Mouse (Mus musculus): Measurements from ENCODE around the gene Ripor3. TPM values are rescaled to one million over a fixed set of nuclear protein-coding genes. Genes with fewer than 3 reads are reported as not detected.

Ripor3 gene
- polyA plus RNA-seq, 1 experiment from 2014 or later, result 0.86 TPM

DNA sequence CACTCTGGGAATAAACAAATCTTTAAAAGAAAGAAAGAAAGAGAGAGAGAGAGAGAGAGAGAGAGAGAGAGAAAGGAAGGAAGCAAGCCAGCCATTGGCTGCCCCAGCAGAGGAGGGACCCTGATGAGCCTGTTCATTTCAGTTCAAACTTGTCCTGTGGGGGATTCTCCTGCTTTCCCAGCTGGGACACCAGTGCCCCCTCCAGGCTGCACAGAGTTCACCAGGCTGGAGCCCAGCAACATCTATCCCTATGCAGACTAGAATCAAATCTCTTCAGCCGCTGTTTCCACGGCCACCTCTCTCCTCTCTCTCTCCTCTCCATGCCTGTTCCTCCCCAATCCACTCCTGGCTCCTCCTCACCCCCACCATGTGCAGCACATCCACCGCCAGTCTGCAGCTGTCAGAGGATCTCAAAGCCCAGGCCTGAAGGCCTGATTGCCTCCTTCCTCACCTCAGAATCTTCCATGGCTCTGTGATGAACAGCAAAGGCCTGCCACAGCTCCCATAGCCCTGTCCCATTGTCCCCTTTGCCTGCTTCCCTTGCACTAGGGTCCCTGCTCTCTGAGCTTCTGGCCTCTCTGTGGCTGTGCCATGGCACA lies 11.2 kb downstream of the Ripor3 start:
- no peak overlapping the region for H3K4me3 ChIP-seq
- H3K4me1 ChIP-seq, result peaks cover 4% of the 10 kb centered on the region; the same call in 1 of the 2 replicates
- no peaks in the 10 kb centered on the region for H3K36me3 ChIP-seq
- no peak overlapping the region for H3K27ac ChIP-seq (replicated peaks)
- H3K27me3 ChIP-seq (ENCODE audit: low read depth, poor library complexity, severe bottlenecking), result no peaks in the 10 kb centered on the region
- 63% methylated on average over 3 of the region's 3 CpGs for WGBS
- no peak for DNase-seq (ENCODE audit: low spot score)
- no peaks in the 10 kb centered on the region; the same call in 1 of the 2 replicates for H3K9me3 ChIP-seq (replicated peaks)

DNA sequence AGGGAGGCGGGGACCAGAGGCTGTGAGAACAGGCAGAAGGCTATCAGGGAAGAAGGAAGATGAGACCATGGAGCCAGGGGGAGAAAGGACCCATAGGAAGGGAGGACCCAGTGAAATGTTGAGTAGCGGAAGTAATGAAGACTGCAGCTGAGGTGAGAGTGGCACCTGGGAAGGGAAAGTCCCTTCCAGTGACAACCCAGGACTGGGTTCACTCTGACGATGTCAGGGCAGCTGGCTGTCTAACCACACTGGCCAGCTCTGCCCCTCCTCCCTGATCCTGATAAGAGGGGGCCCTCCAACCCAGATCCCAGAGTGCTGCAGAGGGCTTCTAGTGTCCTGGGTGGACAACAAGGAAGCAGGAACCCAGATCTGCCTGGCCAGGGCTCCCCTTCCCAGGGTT lies 12.9 kb downstream of the Ripor3 start:
- peaks cover 2% of the 10 kb centered on the region; the same call in 1 of the 2 replicates for H3K4me1 ChIP-seq
- H3K27ac ChIP-seq (replicated peaks), result no peak overlapping the region
- no peaks in the 10 kb centered on the region; the same call in 1 of the 2 replicates for H3K9me3 ChIP-seq (replicated peaks)
- DNase-seq (ENCODE audit: low spot score), result no peak
- no peaks in the 10 kb centered on the region for H3K27me3 ChIP-seq (ENCODE audit: low read depth, poor library complexity, severe bottlenecking)
- H3K4me3 ChIP-seq, result no peak overlapping the region
- WGBS, result 80% methylated on average over 3 of the region's 3 CpGs
- no peaks in the 10 kb centered on the region for H3K36me3 ChIP-seq

DNA sequence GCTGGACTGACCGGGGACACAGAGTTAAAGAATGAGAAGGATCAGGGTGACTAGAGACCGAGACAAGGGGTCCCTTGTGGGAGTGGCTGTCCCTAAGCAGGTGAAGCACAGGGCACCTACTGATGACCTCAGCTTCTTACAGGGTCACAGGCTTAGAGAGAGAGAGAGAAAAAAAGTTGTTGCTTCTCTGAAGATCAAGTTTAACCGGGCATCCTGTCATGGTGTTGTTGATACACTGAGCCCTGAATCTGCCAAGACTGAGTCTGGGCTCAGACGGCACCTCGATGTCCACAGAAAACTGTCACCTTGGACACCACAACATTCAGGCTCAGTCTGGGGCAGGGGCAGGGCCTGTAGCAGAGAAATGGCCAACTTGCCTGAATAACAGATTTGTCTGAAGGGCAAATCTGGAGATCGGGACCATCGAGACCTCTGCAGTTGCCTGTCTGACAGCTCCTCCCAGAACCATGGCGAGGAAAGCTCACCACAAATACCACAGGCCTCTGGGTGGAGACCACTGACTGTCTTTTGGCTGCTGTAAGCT lies 13.7 kb downstream of the Ripor3 start:
- DNase-seq (ENCODE audit: low spot score), result no peak
- no peak overlapping the region for H3K4me3 ChIP-seq
- 62% methylated on average over 8 of the region's 8 CpGs for WGBS
- no peaks in the 10 kb centered on the region; the same call in 1 of the 2 replicates for H3K9me3 ChIP-seq (replicated peaks)
- H3K36me3 ChIP-seq, result no peaks in the 10 kb centered on the region
- no peaks in the 10 kb centered on the region for H3K4me1 ChIP-seq
- no peaks in the 10 kb centered on the region for H3K27me3 ChIP-seq (ENCODE audit: low read depth, poor library complexity, severe bottlenecking)
- no peak overlapping the region for H3K27ac ChIP-seq (replicated peaks)

DNA sequence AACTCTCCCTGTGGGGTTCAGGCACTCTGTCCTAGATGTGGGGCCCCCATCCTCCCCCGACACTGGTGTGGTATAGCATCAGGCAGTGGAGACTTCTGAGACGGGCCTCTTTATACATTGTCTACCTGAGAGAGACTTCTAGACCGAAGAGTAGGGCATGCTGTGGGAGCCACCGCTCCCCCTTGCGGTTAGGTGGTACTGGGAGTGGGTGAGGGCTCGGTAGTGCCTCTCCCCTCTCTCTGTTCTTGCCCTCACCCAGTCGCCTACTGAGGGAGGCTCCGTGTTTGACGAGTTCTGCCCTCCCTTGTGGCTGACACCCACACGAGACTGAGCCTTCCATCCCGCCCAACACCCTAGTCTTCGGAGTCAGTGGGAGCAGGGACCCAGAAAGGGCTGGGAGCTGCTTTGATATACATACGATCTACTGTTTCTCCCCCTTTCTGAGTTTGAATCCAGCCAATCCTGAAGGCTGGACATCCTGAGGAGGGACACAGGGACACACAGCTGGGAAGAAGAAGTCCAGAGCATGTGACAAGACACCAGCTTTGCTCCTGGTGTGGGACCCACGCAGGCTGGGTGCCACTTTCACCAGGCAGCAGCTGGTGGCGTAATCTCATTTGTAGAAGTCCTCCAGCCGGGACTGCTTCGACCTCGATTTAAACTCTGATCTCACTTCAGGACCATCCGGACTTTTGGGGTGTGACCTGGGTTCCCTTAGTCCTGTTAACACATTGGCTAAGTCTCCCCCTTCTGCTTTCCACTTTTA lies 14.4 kb downstream of the Ripor3 start:
- Histone ChIP-seq H3K4me3 (no peak overlapping the region), H3K27me3 (ENCODE audit: low read depth, poor library complexity, severe bottlenecking) (no peaks in the 10 kb centered on the region), H3K27ac (replicated peaks) (no peak overlapping the region), H3K36me3 (no peaks in the 10 kb centered on the region), H3K4me1 (no peaks in the 10 kb centered on the region), H3K9me3 (replicated peaks) (no peaks in the 10 kb centered on the region; the same call in 1 of the 2 replicates)
- no peak for DNase-seq (ENCODE audit: low spot score)
- 65% methylated on average over 19 of the region's 19 CpGs for WGBS

DNA sequence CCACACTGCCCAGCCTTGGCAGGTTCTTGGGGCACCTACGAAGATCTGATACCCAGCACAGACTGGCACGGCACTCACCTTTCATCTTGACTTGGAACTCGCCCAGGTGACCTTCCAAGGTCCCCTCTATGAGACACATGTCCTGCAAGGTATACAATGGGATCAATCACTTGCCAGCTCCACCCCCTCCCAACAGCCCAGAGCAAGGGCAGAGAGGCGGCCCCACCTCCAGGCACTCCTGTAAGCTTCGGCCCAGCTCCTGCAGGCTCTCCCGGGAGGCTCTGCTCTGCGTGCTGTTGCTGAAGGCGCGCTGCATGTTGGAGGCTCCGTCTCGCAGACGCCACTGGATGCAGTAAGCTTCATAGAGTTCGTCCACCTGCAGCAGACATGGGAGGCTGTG lies 17.2 kb downstream of the Ripor3 start:
- DNase-seq (ENCODE audit: low spot score), result no peak
- H3K9me3 ChIP-seq (replicated peaks), result no peaks in the 10 kb centered on the region
- H3K36me3 ChIP-seq, result no peaks in the 10 kb centered on the region
- 67% methylated on average over 13 of the region's 13 CpGs for WGBS
- no peaks in the 10 kb centered on the region for H3K4me1 ChIP-seq
- H3K27ac ChIP-seq (replicated peaks), result no peak overlapping the region
- no peak overlapping the region for H3K4me3 ChIP-seq
- H3K27me3 ChIP-seq (ENCODE audit: low read depth, poor library complexity, severe bottlenecking), result no peaks in the 10 kb centered on the region

DNA sequence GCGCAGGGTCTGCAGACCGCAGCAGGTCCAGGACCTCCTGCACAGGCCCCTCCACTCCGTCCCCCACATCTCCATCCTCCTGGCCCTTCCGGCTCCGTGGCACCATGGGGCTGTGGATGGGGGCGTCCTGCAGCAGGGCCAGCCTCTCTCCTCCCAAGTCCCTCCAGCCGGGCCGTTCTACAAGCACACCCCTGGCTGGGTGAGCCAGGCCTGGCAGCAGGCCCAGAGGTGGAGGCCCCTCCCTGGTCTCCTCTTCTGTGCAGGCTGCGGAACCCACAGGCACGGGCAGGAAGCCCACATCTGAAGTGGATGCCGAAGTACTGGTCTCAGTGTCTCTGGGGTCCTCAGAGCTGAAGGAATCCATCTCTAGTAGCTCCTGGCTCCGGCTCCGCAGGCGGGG lies 21.1 kb downstream of the Ripor3 start:
- H3K9me3 ChIP-seq (replicated peaks), result no peaks in the 10 kb centered on the region
- peaks cover 8% of the 10 kb centered on the region for H3K4me1 ChIP-seq
- H3K36me3 ChIP-seq, result no peaks in the 10 kb centered on the region
- no peak for DNase-seq (ENCODE audit: low spot score)
- 0 out of 2 replicates have a peak overlapping the region, but pooled peaks have one; percentile 1 for H3K27ac ChIP-seq (replicated peaks)
- 79% methylated on average over 14 of the region's 14 CpGs for WGBS
- no peak overlapping the region for H3K4me3 ChIP-seq
- H3K27me3 ChIP-seq (ENCODE audit: low read depth, poor library complexity, severe bottlenecking), result no peaks in the 10 kb centered on the region

DNA sequence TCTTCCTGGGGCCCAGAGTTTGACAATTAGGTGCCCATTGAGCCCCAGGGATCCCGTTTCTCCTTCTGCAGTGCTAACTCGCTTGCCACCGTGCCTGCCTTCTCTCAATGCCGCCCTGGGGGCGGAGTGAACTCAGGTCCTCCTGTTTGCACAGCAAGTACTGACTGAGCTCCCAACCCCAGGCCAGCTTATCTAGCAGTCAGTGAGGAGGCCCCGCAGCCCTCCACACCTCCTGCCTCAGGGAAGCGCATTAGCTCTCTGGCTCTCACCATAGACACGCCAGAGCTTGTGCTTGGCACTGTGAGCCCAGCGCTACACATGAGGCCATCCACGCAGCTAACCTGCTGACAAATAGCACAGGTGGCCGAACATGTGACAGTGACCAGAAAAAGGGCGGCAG lies 22.8 kb downstream of the Ripor3 start:
- DNase-seq (ENCODE audit: low spot score), result no peak
- Histone ChIP-seq H3K27ac (replicated peaks) (no peak overlapping the region), H3K27me3 (ENCODE audit: low read depth, poor library complexity, severe bottlenecking) (no peaks in the 10 kb centered on the region), H3K4me1 (peaks cover 14% of the 10 kb centered on the region), H3K36me3 (no peaks in the 10 kb centered on the region), H3K4me3 (no peak overlapping the region), H3K9me3 (replicated peaks) (no peaks in the 10 kb centered on the region)
- 67% methylated on average over 12 of the region's 12 CpGs for WGBS

DNA sequence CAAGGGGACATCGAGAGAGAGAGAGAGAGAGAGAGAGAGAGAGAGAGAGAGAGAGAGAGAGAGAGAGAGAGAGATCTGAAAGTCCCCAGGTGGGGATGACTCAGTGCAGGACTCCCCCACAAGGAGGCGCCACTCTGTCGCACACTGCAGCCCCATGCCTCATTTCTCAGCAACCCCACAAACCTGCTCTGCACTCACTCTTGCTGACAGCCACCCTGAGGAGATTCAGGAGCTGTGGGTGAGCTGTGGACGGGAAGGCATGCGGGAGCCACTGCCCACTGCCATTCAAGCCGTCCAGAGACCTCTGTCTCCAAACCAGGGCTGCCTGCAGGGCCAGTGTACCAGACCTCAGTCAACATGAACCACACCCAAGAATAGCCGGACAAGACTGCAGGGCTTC lies 23.7 kb downstream of the Ripor3 start:
- Histone ChIP-seq H3K9me3 (replicated peaks) (no peaks in the 10 kb centered on the region), H3K27me3 (ENCODE audit: low read depth, poor library complexity, severe bottlenecking) (no peaks in the 10 kb centered on the region), H3K4me3 (no peak overlapping the region), H3K27ac (replicated peaks) (no peak overlapping the region), H3K36me3 (no peaks in the 10 kb centered on the region), H3K4me1 (peaks cover 16% of the 10 kb centered on the region)
- DNase-seq (ENCODE audit: low spot score), result no peak
- WGBS, result 31% methylated on average over 7 of the region's 7 CpGs

DNA sequence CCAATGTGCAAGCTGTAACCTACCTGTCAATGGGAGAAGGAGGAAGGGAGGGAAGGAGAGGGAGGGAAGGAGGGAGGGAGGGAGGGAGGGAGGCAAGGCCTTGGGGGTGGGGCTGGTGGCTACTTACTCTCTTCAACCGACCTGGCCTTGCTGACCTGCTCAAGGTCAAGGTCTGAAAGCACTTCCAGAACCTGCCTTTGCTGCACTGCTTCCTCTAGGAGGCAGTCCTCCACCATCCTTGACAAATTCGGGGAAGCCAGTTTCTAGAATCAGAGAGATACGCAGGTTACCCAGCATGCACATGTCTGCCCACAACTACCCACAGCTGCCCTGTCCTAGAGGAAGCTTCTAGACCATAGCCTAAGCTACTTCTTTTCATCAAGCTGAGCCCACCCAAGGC lies 25.5 kb downstream of the Ripor3 start:
- no peak for DNase-seq (ENCODE audit: low spot score)
- no peak overlapping the region for H3K27ac ChIP-seq (replicated peaks)
- H3K4me3 ChIP-seq, result no peak overlapping the region
- peaks cover 16% of the 10 kb centered on the region for H3K4me1 ChIP-seq
- no peaks in the 10 kb centered on the region for H3K27me3 ChIP-seq (ENCODE audit: low read depth, poor library complexity, severe bottlenecking)
- H3K9me3 ChIP-seq (replicated peaks), result no peaks in the 10 kb centered on the region
- peaks cover 4% of the 10 kb centered on the region; the same call in 1 of the 2 replicates for H3K36me3 ChIP-seq
- 47% methylated on average over 3 of the region's 3 CpGs for WGBS

DNA sequence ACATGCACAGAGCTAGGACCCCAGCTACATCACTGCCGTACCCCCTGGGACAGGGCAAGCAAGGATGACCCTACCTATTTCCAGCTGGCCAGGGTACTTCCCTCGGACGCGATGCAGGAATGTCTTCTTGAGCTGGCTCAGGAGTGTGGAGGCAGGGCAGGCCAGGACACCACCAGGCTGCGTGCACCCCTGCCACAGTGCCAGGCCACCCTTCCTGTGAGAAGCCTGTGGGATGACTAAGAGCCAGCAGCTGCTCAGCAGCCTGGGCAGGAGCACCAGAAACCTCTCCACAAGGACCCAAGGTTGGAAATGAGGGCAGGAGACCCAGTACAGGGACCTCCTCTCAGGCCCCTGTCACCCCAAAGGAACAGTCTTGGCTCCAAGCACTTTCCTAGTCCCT lies 26.0 kb downstream of the Ripor3 start:
- peaks cover 10% of the 10 kb centered on the region for H3K36me3 ChIP-seq
- WGBS, result 85% methylated on average over 5 of the region's 5 CpGs

DNA sequence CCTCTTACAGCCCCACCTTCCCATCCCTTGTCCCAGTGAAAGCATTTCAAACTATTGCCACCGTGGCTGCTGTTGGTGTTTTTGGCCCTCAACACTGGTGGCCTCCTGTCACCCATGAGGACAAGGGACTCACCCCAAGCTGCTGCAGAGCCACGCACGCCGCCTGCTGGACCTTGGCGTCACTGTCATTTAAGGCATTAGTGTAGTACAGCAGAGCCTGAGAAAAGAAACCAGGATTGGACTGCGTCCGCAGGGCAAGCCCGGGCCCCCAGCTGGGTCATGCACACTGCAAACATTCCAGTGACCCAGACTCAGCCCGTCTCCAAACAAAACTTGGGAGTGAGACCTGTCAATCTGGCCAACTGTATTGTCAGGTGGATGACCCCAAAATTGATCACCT lies 27.8 kb downstream of the Ripor3 start:
- WGBS, result 68% methylated on average over 9 of the region's 9 CpGs

More for the DNA sequence above, 26.0 kb downstream of the Ripor3 start:
- no peak overlapping the region for H3K4me3 ChIP-seq
- H3K9me3 ChIP-seq (replicated peaks), result no peaks in the 10 kb centered on the region
- H3K4me1 ChIP-seq, result peaks cover 16% of the 10 kb centered on the region
- no peak for DNase-seq (ENCODE audit: low spot score)
- H3K27ac ChIP-seq (replicated peaks), result 0 out of 2 replicates have a peak overlapping the region, but pooled peaks have one; percentile 23
- H3K27me3 ChIP-seq (ENCODE audit: low read depth, poor library complexity, severe bottlenecking), result no peaks in the 10 kb centered on the region

DNA sequence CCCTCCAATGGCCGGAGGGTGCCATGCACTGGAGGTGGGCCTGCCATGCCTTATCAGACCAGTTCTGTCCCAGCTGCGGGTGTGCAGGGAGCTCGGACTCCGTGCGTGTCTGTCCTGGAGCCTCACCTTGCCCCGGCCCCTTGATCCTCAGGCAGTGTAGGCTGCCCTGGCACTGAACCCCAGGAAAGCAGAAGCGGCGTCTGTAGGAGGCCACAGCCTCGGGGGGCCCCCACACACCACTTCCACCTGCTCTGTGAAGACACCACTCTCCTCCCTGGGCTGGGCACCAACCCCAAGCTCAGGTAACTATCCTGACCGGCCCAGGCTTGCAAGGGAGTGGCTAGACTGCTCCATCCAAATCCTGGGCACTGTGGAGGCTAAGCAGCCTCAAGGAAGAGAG lies 30.0 kb downstream of the Ripor3 start:
- no peak overlapping the region for H3K4me3 ChIP-seq
- peaks cover 50% of the 10 kb centered on the region for H3K36me3 ChIP-seq
- no peaks in the 10 kb centered on the region for H3K9me3 ChIP-seq (replicated peaks)
- peaks cover 8% of the 10 kb centered on the region for H3K4me1 ChIP-seq
- no peak for DNase-seq (ENCODE audit: low spot score)
- no peak overlapping the region for H3K27ac ChIP-seq (replicated peaks)
- 89% methylated on average over 10 of the region's 10 CpGs for WGBS
- no peaks in the 10 kb centered on the region for H3K27me3 ChIP-seq (ENCODE audit: low read depth, poor library complexity, severe bottlenecking)

More for the DNA sequence above, 27.8 kb downstream of the Ripor3 start:
- peaks cover 16% of the 10 kb centered on the region for H3K4me1 ChIP-seq
- no peak overlapping the region for H3K27ac ChIP-seq (replicated peaks)
- peaks cover 27% of the 10 kb centered on the region for H3K36me3 ChIP-seq
- no peaks in the 10 kb centered on the region for H3K27me3 ChIP-seq (ENCODE audit: low read depth, poor library complexity, severe bottlenecking)
- no peaks in the 10 kb centered on the region for H3K9me3 ChIP-seq (replicated peaks)
- H3K4me3 ChIP-seq, result no peak overlapping the region
- no peak for DNase-seq (ENCODE audit: low spot score)

DNA sequence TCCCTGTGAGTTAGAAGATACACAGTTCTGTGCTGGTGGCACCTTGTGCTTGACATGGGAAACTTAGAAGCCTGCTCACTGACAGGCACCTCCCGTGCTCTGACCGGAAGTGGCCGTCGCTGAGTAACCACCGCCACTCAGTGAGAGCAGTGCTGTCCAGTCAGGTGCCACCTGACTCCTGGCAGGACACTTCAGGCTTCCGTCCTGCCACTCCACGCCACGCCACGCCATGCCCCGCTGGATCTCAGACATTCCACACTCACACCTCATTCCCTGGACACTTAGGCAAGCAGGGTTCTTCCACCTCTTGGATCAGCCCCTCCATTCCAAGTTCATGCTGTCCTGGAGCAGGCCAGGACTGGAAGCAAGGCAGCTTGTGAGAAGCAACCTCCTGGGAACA lies 32.1 kb downstream of the Ripor3 start:
- no peaks in the 10 kb centered on the region for H3K9me3 ChIP-seq (replicated peaks)
- peaks cover 71% of the 10 kb centered on the region for H3K36me3 ChIP-seq
- no peak overlapping the region for H3K27ac ChIP-seq (replicated peaks)
- no peaks in the 10 kb centered on the region for H3K27me3 ChIP-seq (ENCODE audit: low read depth, poor library complexity, severe bottlenecking)
- H3K4me1 ChIP-seq, result peaks cover 8% of the 10 kb centered on the region
- 97% methylated on average over 10 of the region's 10 CpGs for WGBS
- no peak for DNase-seq (ENCODE audit: low spot score)
- no peak overlapping the region for H3K4me3 ChIP-seq
